Mouse (Mus musculus) ES-Bruce4 (cell line): ENCODE data around the gene Rcn3.

ENCODE experiments used
- CTCF ChIP-seq: IDR thresholded peaks from one replicate; pipeline ENCODE4 v1.8.1; 2011; ENCODE audit warnings: low read depth, low read length
- EP300 ChIP-seq: IDR thresholded peaks from 2 replicates; pipeline ENCODE4 v1.6.1; 2011; ENCODE audit warnings: low read depth, low read length; ENCODE audit not compliant: insufficient read depth

GRCm38 (mm10) chr7:45135370-45135769 lies 43.3 kb upstream of the Rcn3 start:
- TF ChIP-seq EP300 (no peak), CTCF (no peak)
